Mouse (Mus musculus) erythroblast, embryonic 14.5 days (primary cell): Measurements from ENCODE around the gene Chd3. TPM values are rescaled to one million over a fixed set of nuclear protein-coding genes. Genes with fewer than 3 reads are reported as not detected.
A peak's percentile ranks its signal among the peaks of the same experiment; 100 is the strongest.

Experiments used
- H3K27me3 ChIP-seq: 2 replicates; pipeline ENCODE4 v1.6.1; 2012; ENCODE audit warnings: inconsistent platforms; ENCODE audit not compliant: control insufficient read depth
- H3K36me3 ChIP-seq: 2 replicates; pipeline ENCODE4 v1.6.1; 2012; ENCODE audit warnings: mild to moderate bottlenecking, inconsistent platforms; ENCODE audit not compliant: control insufficient read depth
- H3K4me1 ChIP-seq: 2 replicates; pipeline ENCODE4 v1.6.1; 2012; ENCODE audit warnings: inconsistent platforms; ENCODE audit not compliant: control insufficient read depth
- H3K4me3 ChIP-seq: replicated peaks from 2 replicates; pipeline ENCODE3; 2012; ENCODE audit warnings: moderate library complexity, mild to moderate bottlenecking, inconsistent platforms
- H3K9me3 ChIP-seq: 2 replicates; pipeline ENCODE4 v1.6.1; 2012; ENCODE audit warnings: low read length, inconsistent platforms, mixed read lengths; ENCODE audit not compliant: control insufficient read depth
- GATA1 ChIP-seq: IDR thresholded peaks from 2 replicates; pipeline ENCODE4 v1.6.1; 2012; ENCODE audit warnings: low read length, inconsistent platforms, mixed read lengths
- TAL1 ChIP-seq: IDR thresholded peaks from 3 replicates; pipeline ENCODE4 v1.6.1; 2012; ENCODE audit warnings: low read length, inconsistent platforms, mixed read lengths
- polyA plus RNA-seq: library from polyadenylated mRNA; stranded (reverse); fragments of >175 nt; gene quantifications from 2 replicates; pipeline ENCODE4 v1.2.3, GENCODE M21; 2012

Gene Chd3
- polyA plus RNA-seq: 1.1 and 1.8 TPM in 2 replicates

- TF ChIP-seq GATA1: no peak
- no peak for TF ChIP-seq TAL1
- Histone ChIP-seq H3K27me3 (peaks cover 81% of the 10 kb centered on the region), H3K9me3 (peaks cover 7% of the 10 kb centered on the region; the same call in 1 of the 2 replicates), H3K4me1 (peaks cover 76% of the 10 kb centered on the region), H3K36me3 (peaks cover 2% of the 10 kb centered on the region; the same call in 1 of the 2 replicates), H3K4me3 (peak within 1 kb of the TSS; percentile 67)
Measured at GRCm38 (mm10) chr11:69369215-69369989, at the start of gene Chd3. Gene Chd3 (minus strand): TSS chr11:69369406.

GRCm38 (mm10) chr11:69417449-69418384 lies 48.5 kb upstream of the Chd3 start:
- Histone ChIP-seq H3K9me3 (no peaks in the 10 kb centered on the region), H3K4me3 (peak overlapping the region; percentile 59), H3K27me3 (peaks cover 69% of the 10 kb centered on the region), H3K36me3 (no peaks in the 10 kb centered on the region; the same call in 1 of the 2 replicates), H3K4me1 (peaks cover 75% of the 10 kb centered on the region)
- no peak for TF ChIP-seq TAL1
- TF ChIP-seq GATA1: no peak

- H3K9me3 ChIP-seq: no peaks in the 10 kb centered on the region
- TF ChIP-seq TAL1: no peak
- no peak for TF ChIP-seq GATA1
- peaks cover 81% of the 10 kb centered on the region for H3K4me1 ChIP-seq
- no peaks in the 10 kb centered on the region; the same call in 1 of the 2 replicates for H3K36me3 ChIP-seq
- peak overlapping the region; percentile 7 for H3K4me3 ChIP-seq
- peaks cover 62% of the 10 kb centered on the region for H3K27me3 ChIP-seq
Measured at GRCm38 (mm10) chr11:69416921-69417448, 47.8 kb upstream of the Chd3 start.

- H3K9me3 ChIP-seq: no peaks in the 10 kb centered on the region
- H3K36me3 ChIP-seq: no peaks in the 10 kb centered on the region; the same call in 1 of the 2 replicates
- TF ChIP-seq TAL1 (no peak), GATA1 (no peak)
- peaks cover 84% of the 10 kb centered on the region for H3K4me1 ChIP-seq
- peak overlapping the region; percentile 24 for H3K4me3 ChIP-seq
- peaks cover 57% of the 10 kb centered on the region for H3K27me3 ChIP-seq
Measured at GRCm38 (mm10) chr11:69416509-69416908, 47.3 kb upstream of the Chd3 start.

- Histone ChIP-seq H3K36me3 (no peaks in the 10 kb centered on the region; the same call in 1 of the 2 replicates), H3K27me3 (peaks cover 51% of the 10 kb centered on the region), H3K4me1 (peaks cover 84% of the 10 kb centered on the region), H3K9me3 (no peaks in the 10 kb centered on the region), H3K4me3 (peak overlapping the region; percentile 55)
- TF ChIP-seq GATA1 (no peak), TAL1 (no peak)
Measured at GRCm38 (mm10) chr11:69415668-69416451, 46.7 kb upstream of the Chd3 start.

- Histone ChIP-seq H3K4me1 (peaks cover 84% of the 10 kb centered on the region), H3K4me3 (peak overlapping the region; percentile 55), H3K36me3 (no peaks in the 10 kb centered on the region; the same call in 1 of the 2 replicates), H3K27me3 (peaks cover 45% of the 10 kb centered on the region), H3K9me3 (no peaks in the 10 kb centered on the region)
- TF ChIP-seq GATA1 (no peak), TAL1 (no peak)
Measured at GRCm38 (mm10) chr11:69415327-69415667, 46.1 kb upstream of the Chd3 start.

- Histone ChIP-seq H3K9me3 (no peaks in the 10 kb centered on the region), H3K4me1 (peaks cover 84% of the 10 kb centered on the region), H3K27me3 (peaks cover 40% of the 10 kb centered on the region), H3K36me3 (no peaks in the 10 kb centered on the region; the same call in 1 of the 2 replicates), H3K4me3 (peak overlapping the region; percentile 3)
- TF ChIP-seq GATA1: no peak
Measured at GRCm38 (mm10) chr11:69414421-69415326, 45.5 kb upstream of the Chd3 start.
